Mouse (Mus musculus) kidney, embryonic 15.5 days (tissue): Measurements from ENCODE around the gene Gm42715. TPM values are rescaled to one million over a fixed set of nuclear protein-coding genes. Genes with fewer than 3 reads are reported as not detected.

Source experiments
- ATAC-seq: fragments of 200-750 bp; cut with Nextera tagmentation; replicated peaks from 2 replicates; pipeline ENCODE4 v1.8.0; 2017; ENCODE audit warnings: moderate TSS enrichment; ENCODE audit not compliant: low FRiP score
- H3K27ac ChIP-seq: fragments of 300-500 bp; sonication (generic); 2 replicates; pipeline ENCODE4 v1.5.1; 2015; ENCODE audit warnings: mild to moderate bottlenecking, inconsistent platforms
- H3K27me3 ChIP-seq: fragments of 300-500 bp; sonication (generic); 2 replicates; pipeline ENCODE4 v1.6.1; 2015; ENCODE audit warnings: inconsistent platforms
- H3K36me3 ChIP-seq: fragments of 300-500 bp; sonication (generic); 2 replicates; pipeline ENCODE4 v1.6.1; 2015; ENCODE audit warnings: inconsistent platforms
- H3K4me1 ChIP-seq: fragments of 300-500 bp; sonication (generic); 2 replicates; pipeline ENCODE4 v1.6.1; 2015; ENCODE audit warnings: inconsistent platforms
- H3K4me2 ChIP-seq: fragments of 300-500 bp; sonication (generic); 2 replicates; pipeline ENCODE4 v1.6.1; 2015; ENCODE audit warnings: moderate library complexity, mild to moderate bottlenecking, inconsistent platforms
- H3K4me3 ChIP-seq: fragments of 300-500 bp; sonication (generic); replicated peaks from 2 replicates; pipeline ENCODE4 v1.5.1; 2015; ENCODE audit warnings: mild to moderate bottlenecking, inconsistent platforms
- H3K9ac ChIP-seq: fragments of 300-500 bp; sonication (generic); 2 replicates; pipeline ENCODE4 v1.6.1; 2015; ENCODE audit warnings: mild to moderate bottlenecking, inconsistent platforms
- H3K9me3 ChIP-seq: fragments of 300-500 bp; sonication (generic); replicated peaks from 2 replicates; pipeline ENCODE4 v1.6.1; 2016; ENCODE audit warnings: inconsistent platforms
- WGBS: fragments of 180-500 bp; shearing (Covaris S2); methylation state at CpG from one replicate; pipeline ENCODE4 v1.1.7; 2015; ENCODE audit warnings: mixed read lengths; 5-methylcytosine and 5-hydroxymethylcytosine counted together
- polyA plus RNA-seq: library from polyadenylated mRNA; unstranded; fragments of >200 nt; fragmentation: Nextera tagmentation; extraction: Ambion mirVana; gene quantifications from 2 replicates; pipeline ENCODE4 v1.2.1, GENCODE M21; 2015

The Gm42715 gene
- polyA plus RNA-seq, 1 experiment from 2014 or later: 19.4 TPM

DNA sequence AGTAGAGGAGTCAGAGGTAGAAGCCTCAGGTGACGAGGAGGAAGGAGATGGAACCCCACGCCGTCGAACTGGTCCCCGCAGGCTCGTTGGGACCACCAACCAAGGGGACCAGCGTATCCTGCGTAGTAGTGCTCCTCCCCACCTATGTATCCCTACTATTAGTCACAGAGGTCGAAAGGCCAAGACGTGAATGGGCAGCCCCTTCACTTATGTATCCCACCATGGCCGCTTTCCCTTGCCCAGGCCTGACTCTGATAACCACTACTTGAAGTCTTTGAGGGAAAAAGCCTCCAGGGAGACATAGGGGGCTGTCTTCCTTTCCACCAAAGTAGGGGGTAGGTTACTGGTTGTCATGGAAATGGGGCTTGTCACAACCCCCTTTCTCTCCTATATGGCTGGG lies 41.2 kb downstream of the Gm42715 start:
- Histone ChIP-seq H3K4me3 (no peak overlapping the region), H3K27ac (no peak overlapping the region), H3K27me3 (no peaks in the 10 kb centered on the region), H3K4me2 (no peak overlapping the region), H3K36me3 (peaks cover 92% of the 10 kb centered on the region), H3K9ac (no peak overlapping the region), H3K9me3 (no peaks in the 10 kb centered on the region), H3K4me1 (no peaks in the 10 kb centered on the region)
- 90% methylated on average over 11 of the region's 11 CpGs for WGBS
- no peak for ATAC-seq

DNA sequence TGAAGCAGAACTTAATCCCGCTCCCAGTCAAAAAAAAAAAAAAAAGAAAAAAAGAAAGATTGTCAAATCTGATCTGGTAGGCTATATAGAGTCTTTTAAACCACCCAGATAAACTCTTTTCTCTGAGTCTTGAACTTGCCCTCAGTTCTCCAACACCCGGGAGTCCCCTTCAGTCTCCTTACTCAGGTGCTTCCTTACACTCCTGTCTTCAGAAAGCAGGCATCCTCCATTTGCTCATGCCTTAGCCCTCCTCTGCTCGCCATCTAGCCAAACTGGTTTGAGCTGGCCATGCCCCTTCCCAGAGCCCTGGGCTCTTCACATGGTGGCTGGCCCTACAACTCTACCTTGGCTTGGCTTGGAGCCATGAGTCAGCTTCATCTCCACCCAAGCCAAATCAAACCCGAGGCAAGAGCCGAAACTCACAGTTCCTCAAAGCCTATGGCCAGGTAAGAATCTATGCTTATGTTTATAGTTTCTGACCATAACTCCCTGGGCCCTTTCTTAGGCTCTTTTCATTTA lies 42.0 kb downstream of the Gm42715 start, which contains the start of gene Tmem265:
Tmem265 (plus strand) TSS at position 51 of the 519 bp plus-strand sequence.
- no peak for ATAC-seq
- Histone ChIP-seq H3K27ac (no peak within 1 kb of the TSS), H3K9ac (no peak within 1 kb of the TSS), H3K4me3 (no peak within 1 kb of the TSS), H3K27me3 (no peaks in the 10 kb centered on the region), H3K4me1 (no peaks in the 10 kb centered on the region), H3K36me3 (peaks cover 91% of the 10 kb centered on the region), H3K4me2 (no peak within 1 kb of the TSS), H3K9me3 (no peaks in the 10 kb centered on the region)
- 92% methylated on average over 5 of the region's 5 CpGs for WGBS

GRCm38 (mm10) chr7:127564381-127565150 lies 45.2 kb downstream of the Gm42715 start:
- Histone ChIP-seq H3K27ac (no peak overlapping the region), H3K36me3 (peaks cover 86% of the 10 kb centered on the region)
- WGBS: 69% methylated on average over 6 of the region's 6 CpGs

DNA sequence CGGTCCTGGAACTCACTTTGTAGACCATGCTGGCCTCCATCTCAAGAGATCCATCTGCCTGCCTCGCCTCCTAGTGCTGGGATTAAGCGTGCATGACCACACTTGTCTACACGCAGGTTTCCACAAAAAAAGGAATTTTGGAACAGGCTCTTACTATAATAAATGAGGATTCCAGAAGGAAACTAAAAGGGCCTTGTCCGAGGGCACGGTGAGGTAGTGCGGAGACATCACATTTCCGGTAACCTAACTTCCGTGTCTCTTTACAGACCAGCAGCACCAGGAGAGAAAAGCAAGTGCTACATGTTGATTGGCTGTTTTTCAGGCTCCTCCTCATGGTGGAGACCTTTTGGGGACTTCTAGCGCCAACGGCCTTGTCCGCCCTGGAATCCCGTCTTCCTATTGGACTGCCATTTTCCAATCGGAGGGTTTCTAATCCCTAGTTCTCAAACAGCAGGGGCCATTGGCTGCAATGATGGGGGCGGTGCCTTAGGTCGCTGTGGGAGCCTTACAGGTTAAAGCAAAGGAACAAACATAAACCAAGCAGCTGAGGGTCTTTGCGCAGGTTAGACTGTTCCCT lies 53.6 kb downstream of the Gm42715 start, which contains the start of gene Phkg2:
Phkg2 (plus strand) TSS at position 446 of the 577 bp plus-strand sequence.
- Histone ChIP-seq H3K27ac (peak within 1 kb of the TSS; percentile 86), H3K4me1 (peaks cover 25% of the 10 kb centered on the region), H3K4me2 (peak within 1 kb of the TSS; percentile 88), H3K36me3 (peaks cover 35% of the 10 kb centered on the region), H3K27me3 (no peaks in the 10 kb centered on the region), H3K9ac (peak within 1 kb of the TSS; percentile 81), H3K4me3 (peak within 1 kb of the TSS; percentile 86), H3K9me3 (no peaks in the 10 kb centered on the region)
- peak; percentile 98 for ATAC-seq
- WGBS: under 1% methylated on average over 17 of the region's 17 CpGs

More at GRCm38 (mm10) chr7:127564381-127565150, 45.2 kb downstream of the Gm42715 start:
- Histone ChIP-seq H3K4me1 (no peaks in the 10 kb centered on the region), H3K4me3 (no peak overlapping the region), H3K4me2 (no peak overlapping the region), H3K27me3 (no peaks in the 10 kb centered on the region), H3K9ac (no peak overlapping the region), H3K9me3 (no peaks in the 10 kb centered on the region)
- no peak for ATAC-seq

DNA sequence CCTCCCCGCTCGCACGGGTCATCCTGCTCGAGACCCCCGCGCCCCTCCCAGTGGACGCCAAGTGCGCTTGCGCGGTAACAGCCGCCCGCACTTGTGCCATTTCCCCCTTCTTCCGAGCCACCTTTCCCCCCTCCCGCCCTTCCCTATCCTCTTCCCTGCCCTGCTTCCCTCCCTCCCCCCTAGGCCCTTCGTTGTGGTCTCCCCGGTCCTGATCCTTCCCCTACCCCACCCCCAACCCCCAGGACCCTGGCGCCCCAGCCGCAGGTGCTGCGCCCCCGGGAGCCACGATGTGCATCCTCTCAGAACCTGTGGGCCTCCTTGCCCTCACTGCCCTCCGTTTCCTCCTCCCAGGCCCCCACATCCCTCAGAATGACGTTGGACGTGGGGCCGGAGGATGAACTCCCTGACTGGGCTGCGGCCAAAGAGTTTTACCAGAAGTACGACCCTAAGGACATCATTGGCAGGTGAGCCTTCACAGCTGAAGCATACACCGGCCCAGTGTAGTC lies 54.2 kb downstream of the Gm42715 start:
- peaks cover 25% of the 10 kb centered on the region for H3K4me1 ChIP-seq
- H3K27ac ChIP-seq: peak overlapping the region; percentile 86
- H3K36me3 ChIP-seq: peaks cover 37% of the 10 kb centered on the region
- no peaks in the 10 kb centered on the region for H3K27me3 ChIP-seq
- H3K4me3 ChIP-seq: peak overlapping the region; percentile 86
- under 1% methylated on average over 28 of the region's 28 CpGs for WGBS
- peak overlapping the region; percentile 88 for H3K4me2 ChIP-seq
- peak; percentile 71 for ATAC-seq
- no peaks in the 10 kb centered on the region for H3K9me3 ChIP-seq
- H3K9ac ChIP-seq: peak overlapping the region; percentile 81

DNA sequence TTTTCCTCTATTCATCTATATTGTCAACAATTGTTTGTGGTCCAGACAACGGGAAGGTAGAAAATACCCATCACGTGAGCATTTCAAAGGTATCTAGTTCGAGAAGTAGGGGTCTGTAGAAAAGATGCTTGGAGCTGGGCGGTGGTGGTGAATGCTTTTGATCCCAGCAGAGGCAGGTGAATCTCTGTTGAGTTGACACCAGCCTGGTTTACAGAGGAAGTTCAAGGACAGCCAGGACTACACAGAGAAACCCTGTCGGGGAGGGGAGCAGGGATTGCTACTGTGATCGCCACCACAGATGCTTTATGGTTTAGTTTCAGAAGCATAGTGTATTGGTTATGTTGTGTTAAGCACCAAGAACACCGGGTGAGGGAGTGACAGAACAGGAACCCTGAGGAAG lies 54.7 kb downstream of the Gm42715 start:
- H3K27ac ChIP-seq: peak overlapping the region; percentile 86; the same call in 1 of the 2 replicates
- 18% methylated on average over 7 of the region's 7 CpGs for WGBS

DNA sequence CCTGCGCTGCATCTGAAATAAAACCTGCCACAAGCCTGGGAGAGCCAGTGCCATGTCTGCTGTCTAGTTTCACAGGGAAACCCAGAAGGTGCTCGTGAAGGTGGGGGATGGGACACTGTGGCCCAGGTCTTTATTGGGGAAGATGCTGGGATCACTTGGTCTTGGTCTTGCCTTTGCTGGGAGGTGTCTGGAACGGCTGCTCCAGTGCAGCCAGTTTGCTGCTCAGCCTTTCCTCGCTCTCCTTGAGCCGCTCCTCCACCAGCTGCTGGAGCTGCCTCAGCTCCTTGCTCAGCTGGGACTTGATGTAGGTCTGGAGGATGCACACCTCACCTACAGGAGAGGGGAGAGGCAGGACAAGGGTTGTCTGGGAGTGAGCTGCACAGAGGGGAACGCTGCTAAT lies 63.9 kb downstream of the Gm42715 start:
- no peak overlapping the region for H3K9ac ChIP-seq
- H3K36me3 ChIP-seq: peaks cover 71% of the 10 kb centered on the region
- H3K4me1 ChIP-seq: peaks cover 9% of the 10 kb centered on the region
- H3K4me3 ChIP-seq: no peak overlapping the region
- H3K27ac ChIP-seq: no peak overlapping the region
- no peak overlapping the region for H3K4me2 ChIP-seq
- ATAC-seq: no peak
- no peaks in the 10 kb centered on the region for H3K9me3 ChIP-seq
- 85% methylated on average over 6 of the region's 6 CpGs for WGBS
- no peaks in the 10 kb centered on the region for H3K27me3 ChIP-seq

More for the DNA sequence above, 54.7 kb downstream of the Gm42715 start:
- Histone ChIP-seq H3K9ac (peak overlapping the region; percentile 81), H3K4me3 (peak overlapping the region; percentile 86), H3K9me3 (no peaks in the 10 kb centered on the region), H3K27me3 (no peaks in the 10 kb centered on the region), H3K4me1 (peaks cover 25% of the 10 kb centered on the region), H3K36me3 (peaks cover 36% of the 10 kb centered on the region), H3K4me2 (peak overlapping the region; percentile 88)
- no peak for ATAC-seq

DNA sequence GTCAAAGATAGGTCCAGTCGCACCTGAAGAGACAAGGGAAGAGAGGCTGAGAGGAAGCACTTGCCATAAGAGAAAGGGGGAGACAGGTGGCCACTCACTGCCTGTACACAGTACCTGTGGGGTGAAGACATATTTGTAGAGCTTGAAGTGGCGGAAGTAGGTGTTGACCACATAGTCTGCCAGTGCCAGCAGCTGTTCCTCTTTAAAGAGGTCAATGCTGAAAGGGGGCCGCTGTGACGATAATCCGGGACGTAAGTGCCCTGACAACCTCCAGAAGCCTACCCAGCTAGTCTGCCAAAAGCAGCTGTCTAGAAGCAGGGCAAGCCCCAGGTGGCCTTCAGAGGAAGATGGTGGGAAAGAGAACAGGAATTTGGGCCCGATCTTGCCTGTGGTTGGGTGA lies 65.6 kb downstream of the Gm42715 start:
- WGBS: 90% methylated on average over 7 of the region's 7 CpGs
- Histone ChIP-seq H3K9ac (no peak overlapping the region), H3K9me3 (no peaks in the 10 kb centered on the region), H3K4me2 (no peak overlapping the region), H3K4me3 (no peak overlapping the region), H3K4me1 (peaks cover 19% of the 10 kb centered on the region), H3K27me3 (no peaks in the 10 kb centered on the region), H3K27ac (no peak overlapping the region), H3K36me3 (peaks cover 62% of the 10 kb centered on the region)
- ATAC-seq: no peak

GRCm38 (mm10) chr7:127586149-127586548 lies 66.8 kb downstream of the Gm42715 start:
- Histone ChIP-seq H3K4me1 (peaks cover 19% of the 10 kb centered on the region), H3K27me3 (no peaks in the 10 kb centered on the region), H3K36me3 (peaks cover 62% of the 10 kb centered on the region), H3K9me3 (no peaks in the 10 kb centered on the region), H3K4me2 (no peak overlapping the region), H3K9ac (no peak overlapping the region), H3K27ac (no peak overlapping the region), H3K4me3 (no peak overlapping the region)
- 86% methylated on average over 6 of the region's 6 CpGs for WGBS
- ATAC-seq: no peak

- Histone ChIP-seq H3K9ac (peak overlapping the region; percentile 49), H3K9me3 (no peaks in the 10 kb centered on the region), H3K4me1 (peaks cover 19% of the 10 kb centered on the region), H3K36me3 (peaks cover 62% of the 10 kb centered on the region), H3K27me3 (no peaks in the 10 kb centered on the region), H3K4me2 (peak overlapping the region; percentile 78), H3K4me3 (peak overlapping the region; percentile 84), H3K27ac (peak overlapping the region; percentile 83)
- WGBS: 66% methylated on average over 5 of the region's 5 CpGs
- no peak for ATAC-seq
Measured at GRCm38 (mm10) chr7:127587196-127587595, 67.8 kb downstream of the Gm42715 start.

DNA sequence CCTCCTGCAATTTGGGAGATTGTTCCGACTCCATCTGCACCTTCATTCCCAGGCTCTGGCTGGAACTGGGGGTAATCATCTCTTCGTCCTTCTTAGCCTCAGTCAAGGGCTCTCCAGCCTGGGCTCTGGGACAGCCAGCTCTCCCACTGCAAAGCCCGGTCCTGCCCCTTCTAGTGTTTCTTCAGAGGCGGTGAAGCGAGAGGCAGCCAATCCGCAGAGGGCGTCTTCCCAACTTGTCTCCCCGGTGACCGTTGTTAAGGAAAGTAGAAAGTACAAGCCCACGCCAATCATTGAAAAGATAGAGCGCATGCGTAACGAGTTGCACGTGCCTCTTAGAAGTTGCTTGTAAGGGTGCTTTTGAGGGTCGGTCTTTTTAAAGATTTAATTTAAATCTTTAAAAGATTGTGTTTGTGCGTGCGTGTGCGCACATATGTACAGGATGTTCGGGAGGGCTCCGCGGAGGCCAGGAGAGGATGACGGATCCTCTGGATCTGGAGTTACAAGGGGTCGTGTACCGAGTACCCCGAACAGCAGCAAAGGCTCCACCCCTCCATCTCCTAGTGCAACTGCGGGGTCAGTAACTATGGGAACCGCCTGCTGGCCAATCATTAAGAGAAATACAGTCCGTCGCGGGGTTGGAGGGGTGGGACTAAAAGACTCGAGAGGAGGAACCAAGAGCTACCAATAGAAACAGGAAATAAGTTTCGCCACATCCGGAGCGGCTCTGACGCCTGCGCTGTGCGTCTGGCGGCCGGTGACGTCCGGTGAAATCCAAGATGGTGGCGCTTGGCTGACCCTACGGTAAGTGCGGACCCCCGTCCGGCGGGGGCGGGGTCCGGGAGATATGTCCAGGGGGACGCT lies 68.9 kb downstream of the Gm42715 start, which contains the start of the genes Ccdc189 and Rnf40:
Ccdc189 (minus strand) TSS at position 585 of the 861 bp plus-strand sequence.
Rnf40 (plus strand) TSS at position 757 of the 861 bp plus-strand sequence.
- no peaks in the 10 kb centered on the region for H3K27me3 ChIP-seq
- peaks cover 19% of the 10 kb centered on the region for H3K4me1 ChIP-seq
- ATAC-seq: peak; percentile 98
- peak within 1 kb of the TSS; percentile 78 for H3K4me2 ChIP-seq
- WGBS: under 1% methylated on average over 50 of the region's 50 CpGs
- H3K36me3 ChIP-seq: peaks cover 62% of the 10 kb centered on the region
- no peaks in the 10 kb centered on the region for H3K9me3 ChIP-seq
- peak within 1 kb of the TSS; percentile 83 for H3K9ac ChIP-seq
- peak within 1 kb of the TSS; percentile 83 for H3K27ac ChIP-seq
- peak within 1 kb of the TSS; percentile 84 for H3K4me3 ChIP-seq
